Mouse (Mus musculus) ES-E14 (cell line): ENCODE results near the gene Gpnmb. TPM values are rescaled to one million over a fixed set of nuclear protein-coding genes. Genes with fewer than 3 reads are reported as not detected.

ENCODE experiments used
- DNase-seq: peaks from one replicate; pipeline ENCODE4 v3.0.0-alpha.2; 2013; ENCODE audit warnings: low read depth, low spot score
- H3K27ac ChIP-seq: 2 replicates; pipeline ENCODE4 v1.5.1; 2012; ENCODE audit warnings: low read depth, mild to moderate bottlenecking, low read length, moderate library complexity, mixed read lengths; ENCODE audit not compliant: poor library complexity, insufficient read depth, severe bottlenecking
- H3K36me3 ChIP-seq: 2 replicates; pipeline ENCODE4 v1.6.1; 2012; ENCODE audit warnings: mild to moderate bottlenecking, low read length, moderate library complexity, mixed read lengths; ENCODE audit not compliant: control insufficient read depth, poor library complexity, insufficient read depth, severe bottlenecking
- H3K4me1 ChIP-seq, 2 experiments: fragments of 150-350 bp in 1 of 2; sonication (generic) in 1 of 2; 2 replicates each; pipeline ENCODE4 v1.6.1; 2012; ENCODE audit warnings: low read length in 2 of 2, mild to moderate bottlenecking in 1 of 2, mixed read lengths in 1 of 2; ENCODE audit not compliant: control insufficient read depth in 2 of 2, insufficient read depth in 2 of 2, poor library complexity in 1 of 2
- H3K4me3 ChIP-seq, 2 experiments: fragments of 150-350 bp in 1 of 2; sonication (generic) in 1 of 2; 2 replicates each; pipeline ENCODE4 v1.5.1; 2012; ENCODE audit warnings: low read length in 2 of 2, low read depth in 1 of 2, mild to moderate bottlenecking in 1 of 2, mixed read lengths in 1 of 2; ENCODE audit not compliant: insufficient read depth in 1 of 2, poor library complexity in 1 of 2, severe bottlenecking in 1 of 2
- H3K9ac ChIP-seq: 2 replicates; pipeline ENCODE4 v1.6.1; 2012; ENCODE audit warnings: low read depth, mild to moderate bottlenecking, low read length, mixed read lengths; ENCODE audit not compliant: poor library complexity, insufficient read depth, severe bottlenecking
- H3K9me3 ChIP-seq: fragments of 150-350 bp; sonication (generic); 2 replicates; pipeline ENCODE4 v1.6.1; 2012; ENCODE audit warnings: low read depth, mild to moderate bottlenecking, low read length; ENCODE audit not compliant: control insufficient read depth, insufficient read depth
- CHD2 ChIP-seq: IDR thresholded peaks from 2 replicates; pipeline ENCODE4 v1.6.1; 2014; ENCODE audit warnings: mild to moderate bottlenecking, low read depth, low read length, inconsistent platforms
- HCFC1 ChIP-seq: IDR thresholded peaks from 2 replicates; pipeline ENCODE4 v1.6.1; 2012; ENCODE audit warnings: low read length, inconsistent platforms, borderline replicate concordance; ENCODE audit not compliant: insufficient read depth
- MAFK ChIP-seq: IDR thresholded peaks from 2 replicates; pipeline ENCODE4 v1.6.1; 2014; ENCODE audit warnings: mild to moderate bottlenecking, low read depth, low read length, inconsistent platforms; ENCODE audit not compliant: insufficient read depth
- ZC3H11A ChIP-seq: IDR thresholded peaks from 2 replicates; pipeline ENCODE4 v1.6.1; 2012; ENCODE audit warnings: low read depth, mild to moderate bottlenecking, inconsistent platforms, low read length, borderline replicate concordance
- ZNF384 ChIP-seq: IDR thresholded peaks from 2 replicates; pipeline ENCODE4 v1.6.1; 2012; ENCODE audit warnings: low read depth, low read length, inconsistent platforms
- in situ Hi-C, 2 experiments: fragments of 600-800 bp; cut with MboI; formaldehyde crosslinking; loops; one replicate each; pipeline ENCODE4 v1.15.1; 2025; ENCODE audit warnings: low sequenced_read_pairs in 2 of 2, inconsistent platforms in 1 of 2; ENCODE audit not compliant: unreplicated experiment in 2 of 2
- total RNA-seq: library from RNA; depleted of rRNA; stranded (reverse); fragments of 300-350 nt; gene quantifications from 2 replicates; pipeline ENCODE4 v1.2.3, GENCODE M21; 2012

The Gpnmb gene
- total RNA-seq, 1 experiment = 0.89 TPM

DNA sequence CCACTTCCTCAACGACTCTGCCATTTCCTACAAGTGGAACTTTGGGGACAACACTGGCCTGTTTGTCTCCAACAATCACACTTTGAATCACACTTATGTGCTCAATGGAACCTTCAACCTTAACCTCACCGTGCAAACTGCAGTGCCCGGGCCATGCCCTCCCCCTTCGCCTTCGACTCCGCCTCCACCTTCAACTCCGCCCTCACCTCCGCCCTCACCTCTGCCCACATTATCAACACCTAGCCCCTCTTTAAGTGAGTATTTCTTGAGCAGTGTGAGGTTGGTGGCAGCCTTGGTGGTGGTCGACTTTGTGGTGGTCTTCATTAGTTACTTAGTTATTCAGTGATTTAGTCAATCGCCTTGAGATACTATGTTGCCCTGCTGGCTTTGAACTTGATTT lies 11.5 kb downstream of the Gpnmb start:
- 0 out of 4 replicates have a peak, but pooled peaks cover 0 to 1% of the 10 kb centered on the region in 2 experiments for H3K4me1 ChIP-seq
- TF ChIP-seq MAFK (no peak), CHD2 (no peak), ZC3H11A (no peak), HCFC1 (no peak), ZNF384 (no peak)
- no peaks in the 10 kb centered on the region for H3K36me3 ChIP-seq
- H3K9ac ChIP-seq = no peak overlapping the region
- in situ Hi-C loops = loop anchor here in 1 of 2 experiments (25.0 kb wide), 1 partner anchor 314 kb away; the partner anchor contains the start of gene Fam221a
- no peak overlapping the region for H3K4me3 ChIP-seq
- no peak for DNase-seq
- no peaks in the 10 kb centered on the region for H3K9me3 ChIP-seq
- no peak overlapping the region for H3K27ac ChIP-seq

DNA sequence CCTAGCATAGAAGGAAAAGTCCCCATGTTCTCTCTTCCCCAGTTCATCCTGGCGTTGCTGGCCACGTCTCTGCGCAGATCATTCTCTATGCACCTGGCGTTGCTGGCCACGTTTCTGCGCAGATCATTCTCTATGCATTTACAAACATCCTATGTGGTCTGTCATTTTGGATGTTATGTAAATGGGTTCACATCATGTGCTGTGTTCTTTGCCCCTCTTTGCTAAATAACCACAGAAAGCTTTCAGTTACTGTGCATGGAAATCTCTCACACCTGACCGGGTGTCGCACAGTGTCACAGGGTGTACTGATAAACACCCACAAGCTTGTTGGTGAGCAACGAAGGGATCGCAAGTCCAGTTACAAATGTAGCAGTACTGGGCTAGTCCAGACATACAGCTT lies 12.0 kb downstream of the Gpnmb start:
- TF ChIP-seq CHD2 = no peak
- no peak for TF ChIP-seq ZC3H11A
- no peak for TF ChIP-seq ZNF384
- TF ChIP-seq HCFC1 = no peak
- TF ChIP-seq MAFK = no peak
- Histone ChIP-seq H3K4me1 (0 out of 4 replicates have a peak, but pooled peaks cover 0 to 1% of the 10 kb centered on the region in 2 experiments), H3K9ac (no peak overlapping the region), H3K9me3 (no peaks in the 10 kb centered on the region), H3K4me3 (no peak overlapping the region), H3K36me3 (no peaks in the 10 kb centered on the region), H3K27ac (no peak overlapping the region)
- no peak for DNase-seq
- in situ Hi-C loops = loop anchor here in 1 of 2 experiments (25.0 kb wide), 1 partner anchor 314 kb away; the partner anchor contains the start of gene Fam221a

DNA sequence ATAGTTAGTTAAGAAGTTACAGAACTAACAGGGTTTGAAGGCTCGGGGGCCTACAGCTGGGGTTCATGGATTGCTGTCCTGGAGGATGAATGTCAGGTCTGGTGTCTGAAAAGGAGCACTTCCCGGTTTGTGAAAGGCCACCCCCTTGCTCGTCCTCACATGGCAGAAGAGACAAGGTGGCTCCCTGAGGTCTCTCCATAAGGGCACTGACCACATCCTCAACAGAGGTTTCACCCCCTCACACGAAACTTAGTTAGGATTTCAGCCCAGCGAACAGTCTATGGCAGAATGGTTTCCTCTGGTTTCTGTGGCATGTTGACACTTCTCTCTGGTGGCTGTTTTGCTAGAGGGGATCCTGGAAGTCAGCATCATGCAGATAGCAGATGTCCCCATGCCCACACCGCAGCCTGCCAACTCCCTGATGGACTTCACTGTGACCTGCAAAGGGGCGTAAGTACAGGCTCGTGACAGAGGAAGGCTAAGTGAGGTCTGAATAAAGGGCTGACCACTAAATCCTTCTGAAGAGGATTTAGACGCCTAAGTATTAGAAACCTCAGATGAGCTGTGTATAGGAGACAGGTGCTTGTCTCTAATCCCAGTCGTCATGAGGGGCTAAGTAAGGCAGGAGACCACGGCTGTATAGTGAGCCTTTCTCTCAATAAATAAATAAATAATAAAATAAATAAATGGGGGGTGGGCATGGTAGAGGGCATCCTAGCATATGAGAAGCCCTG lies 14.5 kb downstream of the Gpnmb start:
- Histone ChIP-seq H3K9me3 (no peaks in the 10 kb centered on the region), H3K4me1 (peaks cover 1 to 3% of the 10 kb centered on the region in 2 experiments; a peak in 1 of 4 replicates), H3K9ac (no peak overlapping the region), H3K36me3 (no peaks in the 10 kb centered on the region), H3K4me3 (no peak overlapping the region), H3K27ac (no peak overlapping the region)
- in situ Hi-C loops = no loop called here
- DNase-seq = no peak
- TF ChIP-seq ZC3H11A (no peak), ZNF384 (no peak), CHD2 (no peak), MAFK (no peak), HCFC1 (no peak)

DNA sequence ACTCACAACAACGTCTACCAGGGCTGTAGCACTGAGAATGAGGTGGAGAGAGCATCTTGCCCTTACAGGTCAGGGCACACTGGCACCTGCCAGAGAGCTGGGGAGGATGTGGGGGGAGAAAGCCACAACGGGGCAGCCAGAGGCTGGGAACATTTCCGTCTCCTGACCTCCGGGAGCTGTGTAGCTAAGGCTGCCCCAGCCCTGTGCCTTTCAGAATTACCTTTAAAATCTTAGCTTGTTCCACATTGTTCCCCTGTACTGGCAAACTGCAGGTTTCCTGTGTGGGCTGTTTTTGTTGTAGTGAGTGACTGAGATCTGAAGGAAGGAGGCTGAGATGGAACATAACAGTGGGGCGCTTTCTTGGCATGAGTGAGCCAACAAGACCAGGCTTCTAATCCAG lies 15.8 kb downstream of the Gpnmb start:
- TF ChIP-seq ZNF384 (no peak), CHD2 (no peak), ZC3H11A (no peak), MAFK (no peak), HCFC1 (no peak)
- in situ Hi-C loops = no loop called here
- Histone ChIP-seq H3K36me3 (no peaks in the 10 kb centered on the region), H3K9ac (no peak overlapping the region), H3K9me3 (no peaks in the 10 kb centered on the region), H3K4me3 (no peak overlapping the region), H3K27ac (no peak overlapping the region), H3K4me1 (peaks cover 1 to 3% of the 10 kb centered on the region in 2 experiments; a peak in 1 of 4 replicates)
- DNase-seq = no peak
